ENCODE assay signal across 11 mouse cellular contexts in the genomic region with DNA sequence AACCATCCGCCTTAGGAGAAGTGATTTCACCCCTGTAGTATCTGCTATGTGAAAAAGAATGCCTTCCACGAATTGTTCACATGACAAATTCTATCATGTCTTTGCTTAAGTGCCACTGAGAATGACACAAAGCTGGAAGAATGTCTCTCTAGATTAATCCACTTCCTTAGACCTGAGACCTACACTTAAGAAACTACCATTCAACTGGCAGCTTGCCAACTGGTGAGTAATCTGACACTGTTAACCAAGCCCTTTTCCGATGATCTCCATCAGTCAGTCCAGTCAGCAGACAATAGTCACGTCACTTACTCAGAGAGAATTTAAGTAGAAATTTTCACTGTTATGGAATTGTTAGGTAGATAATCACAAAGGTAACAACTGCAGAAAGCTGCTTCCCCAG.
DNase-seq lines count a peak whose midpoint lies in the region.
"Had no signal": no experiment of that assay in that cellular context is flagged by ENCODE, and none has a peak within 500 bp of the region (broad histone marks: within the 10 kb centered on the region; RNA-seq: fewer than 3 reads in every experiment).

No protein-coding gene starts in this region.

- intact Hi-C loops in heart, postnatal 14 days (cut with DNase I) = no loop called here

- peak; percentile 11 for DNase-seq in embryo, embryonic 10 days (ENCODE audit: low spot score)
- DNase-seq in embryo, embryonic 9.5 days (ENCODE audit: extremely low spot score) = no peak
- peak; percentile 6 to 10 for DNase-seq in heart, postnatal 14 days
- DNase-seq in heart, adult 9 months (ENCODE audit: low spot score in 2 of 2) = no peak
- DNase-seq in ovary, postnatal 14 days (ENCODE audit: low spot score) = peak; percentile 7
- DNase-seq in ovary, postnatal 36 days (ENCODE audit: low spot score) = no peak
- DNase-seq in ZHBTc4 (ENCODE audit: low read depth, low spot score) = peak; percentile 4
- DNase-seq in right cerebral cortex, postnatal 14 days = no peak
- DNase-seq: gastrocnemius, postnatal 25 days; kidney, adult 8-10 months; thymus, postnatal 25 days had no signal

Comparison
In these comparisons a context has a peak if more than half of its experiments do, and no peak if none do; other contexts are left out.
1. DNase-seq: peak in embryo, embryonic 10 days (single experiment), heart, postnatal 14 days (2 of 2), ovary, postnatal 14 days (single experiment) and ZHBTc4 (single experiment); none in embryo, embryonic 9.5 days (single experiment), heart, adult 9 months (0 of 2), ovary, postnatal 36 days (single experiment) and right cerebral cortex, postnatal 14 days (single experiment).